Mouse (Mus musculus): ENCODE data around the gene Immp2l. TPM values are rescaled to one million over a fixed set of nuclear protein-coding genes. Genes with fewer than 3 reads are reported as not detected.

Immp2l gene
- polyA plus RNA-seq, 1 experiment from 2014 or later = 16.3 TPM

- H3K4me2 ChIP-seq (ENCODE audit: low read depth, low read length) = no peak overlapping the region
- H3K27ac ChIP-seq (ENCODE audit: low read length) = no peak overlapping the region
- H3K36me3 ChIP-seq (ENCODE audit: control insufficient read depth, insufficient read depth, low read length) = no peaks in the 10 kb centered on the region
- H3K9ac ChIP-seq (ENCODE audit: low read length) = no peak overlapping the region
- 84% methylated on average over 6 of the region's 6 CpGs for WGBS
- H3K27me3 ChIP-seq (ENCODE audit: control insufficient read depth, insufficient read depth, low read length) = no peaks in the 10 kb centered on the region
- no peaks in the 10 kb centered on the region for H3K4me1 ChIP-seq (ENCODE audit: control insufficient read depth, insufficient read depth, low read length)
- no peaks in the 10 kb centered on the region for H3K9me3 ChIP-seq (replicated peaks; ENCODE audit: control insufficient read depth, low read length)
- no peak overlapping the region for H3K4me3 ChIP-seq (replicated peaks; ENCODE audit: low read length)
- no peak for ATAC-seq (ENCODE audit: insufficient read depth, low FRiP score)
Observed at GRCm38 (mm10) chr12:41185509-41185908, 161.6 kb downstream of the Immp2l start.

- 41% methylated on average over 3 of the region's 3 CpGs for WGBS
- no peak overlapping the region for H3K27ac ChIP-seq (ENCODE audit: low read length)
- H3K36me3 ChIP-seq (ENCODE audit: control insufficient read depth, insufficient read depth, low read length) = no peaks in the 10 kb centered on the region
- no peaks in the 10 kb centered on the region for H3K27me3 ChIP-seq (ENCODE audit: control insufficient read depth, insufficient read depth, low read length)
- H3K4me3 ChIP-seq (replicated peaks; ENCODE audit: low read length) = no peak overlapping the region
- no peak overlapping the region for H3K4me2 ChIP-seq (ENCODE audit: low read depth, low read length)
- no peak overlapping the region for H3K9ac ChIP-seq (ENCODE audit: low read length)
- no peaks in the 10 kb centered on the region for H3K4me1 ChIP-seq (ENCODE audit: control insufficient read depth, insufficient read depth, low read length)
- no peaks in the 10 kb centered on the region for H3K9me3 ChIP-seq (replicated peaks; ENCODE audit: control insufficient read depth, low read length)
- no peak for ATAC-seq (ENCODE audit: insufficient read depth, low FRiP score)
Observed at GRCm38 (mm10) chr12:41192829-41193228, 168.9 kb downstream of the Immp2l start.

- Histone ChIP-seq H3K9ac (ENCODE audit: low read length) (no peak overlapping the region), H3K36me3 (ENCODE audit: control insufficient read depth, insufficient read depth, low read length) (no peaks in the 10 kb centered on the region), H3K4me2 (ENCODE audit: low read depth, low read length) (no peak overlapping the region), H3K9me3 (replicated peaks; ENCODE audit: control insufficient read depth, low read length) (no peaks in the 10 kb centered on the region), H3K27me3 (ENCODE audit: control insufficient read depth, insufficient read depth, low read length) (no peaks in the 10 kb centered on the region), H3K4me3 (replicated peaks; ENCODE audit: low read length) (no peak overlapping the region), H3K4me1 (ENCODE audit: control insufficient read depth, insufficient read depth, low read length) (no peaks in the 10 kb centered on the region), H3K27ac (ENCODE audit: low read length) (no peak overlapping the region)
- ATAC-seq (ENCODE audit: insufficient read depth, low FRiP score) = no peak
- WGBS = 80% methylated on average over 2 of the region's 2 CpGs
Observed at GRCm38 (mm10) chr12:41196374-41196773, 172.5 kb downstream of the Immp2l start.

GRCm38 (mm10) chr12:41215186-41215585, 191.3 kb downstream of the Immp2l start:
- no peak for ATAC-seq (ENCODE audit: insufficient read depth, low FRiP score)
- 46% methylated on average over 1 of the region's 1 CpGs for WGBS
- Histone ChIP-seq H3K36me3 (ENCODE audit: control insufficient read depth, insufficient read depth, low read length) (no peaks in the 10 kb centered on the region), H3K27ac (ENCODE audit: low read length) (no peak overlapping the region), H3K4me1 (ENCODE audit: control insufficient read depth, insufficient read depth, low read length) (no peaks in the 10 kb centered on the region), H3K9me3 (replicated peaks; ENCODE audit: control insufficient read depth, low read length) (no peaks in the 10 kb centered on the region), H3K9ac (ENCODE audit: low read length) (no peak overlapping the region), H3K4me2 (ENCODE audit: low read depth, low read length) (no peak overlapping the region), H3K27me3 (ENCODE audit: control insufficient read depth, insufficient read depth, low read length) (no peaks in the 10 kb centered on the region), H3K4me3 (replicated peaks; ENCODE audit: low read length) (no peak overlapping the region)

- Histone ChIP-seq H3K4me2 (ENCODE audit: low read depth, low read length) (no peak overlapping the region), H3K36me3 (ENCODE audit: control insufficient read depth, insufficient read depth, low read length) (no peaks in the 10 kb centered on the region), H3K27ac (ENCODE audit: low read length) (no peak overlapping the region), H3K4me3 (replicated peaks; ENCODE audit: low read length) (no peak overlapping the region), H3K4me1 (ENCODE audit: control insufficient read depth, insufficient read depth, low read length) (no peaks in the 10 kb centered on the region), H3K9ac (ENCODE audit: low read length) (no peak overlapping the region), H3K27me3 (ENCODE audit: control insufficient read depth, insufficient read depth, low read length) (no peaks in the 10 kb centered on the region), H3K9me3 (replicated peaks; ENCODE audit: control insufficient read depth, low read length) (no peaks in the 10 kb centered on the region)
- no peak for ATAC-seq (ENCODE audit: insufficient read depth, low FRiP score)
- WGBS = 65% methylated on average over 3 of the region's 3 CpGs
Observed at GRCm38 (mm10) chr12:41221893-41222292, 198.0 kb downstream of the Immp2l start.

- H3K9me3 ChIP-seq (replicated peaks; ENCODE audit: control insufficient read depth, low read length) = no peaks in the 10 kb centered on the region
- H3K27me3 ChIP-seq (ENCODE audit: control insufficient read depth, insufficient read depth, low read length) = no peaks in the 10 kb centered on the region
- no peak overlapping the region for H3K4me3 ChIP-seq (replicated peaks; ENCODE audit: low read length)
- no peak for ATAC-seq (ENCODE audit: insufficient read depth, low FRiP score)
- WGBS = 80% methylated on average over 1 of the region's 1 CpGs
- H3K4me2 ChIP-seq (ENCODE audit: low read depth, low read length) = no peak overlapping the region
- H3K27ac ChIP-seq (ENCODE audit: low read length) = no peak overlapping the region
- no peaks in the 10 kb centered on the region for H3K4me1 ChIP-seq (ENCODE audit: control insufficient read depth, insufficient read depth, low read length)
- no peak overlapping the region for H3K9ac ChIP-seq (ENCODE audit: low read length)
- H3K36me3 ChIP-seq (ENCODE audit: control insufficient read depth, insufficient read depth, low read length) = no peaks in the 10 kb centered on the region
Observed at GRCm38 (mm10) chr12:41223686-41224085, 199.8 kb downstream of the Immp2l start.

- Histone ChIP-seq H3K4me2 (ENCODE audit: low read depth, low read length) (no peak overlapping the region), H3K27me3 (ENCODE audit: control insufficient read depth, insufficient read depth, low read length) (no peaks in the 10 kb centered on the region), H3K36me3 (ENCODE audit: control insufficient read depth, insufficient read depth, low read length) (no peaks in the 10 kb centered on the region), H3K27ac (ENCODE audit: low read length) (no peak overlapping the region), H3K4me1 (ENCODE audit: control insufficient read depth, insufficient read depth, low read length) (no peaks in the 10 kb centered on the region), H3K9ac (ENCODE audit: low read length) (no peak overlapping the region), H3K4me3 (replicated peaks; ENCODE audit: low read length) (no peak overlapping the region), H3K9me3 (replicated peaks; ENCODE audit: control insufficient read depth, low read length) (no peaks in the 10 kb centered on the region)
- 82% methylated on average over 4 of the region's 4 CpGs for WGBS
- no peak for ATAC-seq (ENCODE audit: insufficient read depth, low FRiP score)
Observed at GRCm38 (mm10) chr12:41224538-41224937, 200.6 kb downstream of the Immp2l start.

GRCm38 (mm10) chr12:41231966-41232365, 208.1 kb downstream of the Immp2l start:
- Histone ChIP-seq H3K4me3 (replicated peaks; ENCODE audit: low read length) (no peak overlapping the region), H3K27ac (ENCODE audit: low read length) (no peak overlapping the region), H3K9ac (ENCODE audit: low read length) (no peak overlapping the region), H3K9me3 (replicated peaks; ENCODE audit: control insufficient read depth, low read length) (no peaks in the 10 kb centered on the region), H3K36me3 (ENCODE audit: control insufficient read depth, insufficient read depth, low read length) (no peaks in the 10 kb centered on the region), H3K4me1 (ENCODE audit: control insufficient read depth, insufficient read depth, low read length) (no peaks in the 10 kb centered on the region), H3K27me3 (ENCODE audit: control insufficient read depth, insufficient read depth, low read length) (no peaks in the 10 kb centered on the region), H3K4me2 (ENCODE audit: low read depth, low read length) (no peak overlapping the region)
- ATAC-seq (ENCODE audit: insufficient read depth, low FRiP score) = no peak
- WGBS = 34% methylated on average over 2 of the region's 2 CpGs

GRCm38 (mm10) chr12:41237880-41238279, 214.0 kb downstream of the Immp2l start:
- Histone ChIP-seq H3K27ac (ENCODE audit: low read length) (no peak overlapping the region), H3K9ac (ENCODE audit: low read length) (no peak overlapping the region), H3K4me1 (ENCODE audit: control insufficient read depth, insufficient read depth, low read length) (0 out of 2 replicates have a peak, but pooled peaks cover 2% of the 10 kb centered on the region), H3K36me3 (ENCODE audit: control insufficient read depth, insufficient read depth, low read length) (no peaks in the 10 kb centered on the region), H3K9me3 (replicated peaks; ENCODE audit: control insufficient read depth, low read length) (no peaks in the 10 kb centered on the region), H3K27me3 (ENCODE audit: control insufficient read depth, insufficient read depth, low read length) (no peaks in the 10 kb centered on the region), H3K4me2 (ENCODE audit: low read depth, low read length) (no peak overlapping the region), H3K4me3 (replicated peaks; ENCODE audit: low read length) (no peak overlapping the region)
- peak; percentile 64 for ATAC-seq (ENCODE audit: insufficient read depth, low FRiP score)
- 60% methylated on average over 3 of the region's 3 CpGs for WGBS

- H3K27me3 ChIP-seq (ENCODE audit: control insufficient read depth, insufficient read depth, low read length) = no peaks in the 10 kb centered on the region
- WGBS = 41% methylated on average over 2 of the region's 2 CpGs
- no peak overlapping the region for H3K4me3 ChIP-seq (replicated peaks; ENCODE audit: low read length)
- no peak overlapping the region for H3K27ac ChIP-seq (ENCODE audit: low read length)
- no peaks in the 10 kb centered on the region for H3K9me3 ChIP-seq (replicated peaks; ENCODE audit: control insufficient read depth, low read length)
- H3K36me3 ChIP-seq (ENCODE audit: control insufficient read depth, insufficient read depth, low read length) = no peaks in the 10 kb centered on the region
- ATAC-seq (ENCODE audit: insufficient read depth, low FRiP score) = no peak
- no peak overlapping the region for H3K9ac ChIP-seq (ENCODE audit: low read length)
- no peak overlapping the region for H3K4me2 ChIP-seq (ENCODE audit: low read depth, low read length)
- H3K4me1 ChIP-seq (ENCODE audit: control insufficient read depth, insufficient read depth, low read length) = 0 out of 2 replicates have a peak, but pooled peaks cover 2% of the 10 kb centered on the region
Observed at GRCm38 (mm10) chr12:41241221-41241620, 217.3 kb downstream of the Immp2l start.
